Mouse (Mus musculus) heart, embryonic 14.5 days (tissue): ENCODE measurements at regions not wholly inside any gene's neighbourhood (a gene's known extent, or its start where the extent isn't known, plus 50 kb on each side); places are given as distances from the start of the nearest gene placed in this dataset.

Experiments used
- ATAC-seq: fragments of 200-750 bp; cut with Nextera tagmentation; 2 replicates; pipeline ENCODE4 v1.8.0; 2017; ENCODE audit warnings: low read depth, moderate TSS enrichment; ENCODE audit not compliant: insufficient number of reproducible peaks, insufficient read depth, low FRiP score
- H3K27ac ChIP-seq, 2 experiments: fragments of 200-500 bp in 1 of 2; fragments of 300-500 bp in 1 of 2; sonication (generic) in 1 of 2; replicated peaks in 1 of 2; 2 replicates each; pipeline ENCODE4 v1.5.1; 2012 to 2014; ENCODE audit warnings: low read depth in 2 of 2, low read length in 2 of 2, control low read depth in 1 of 2, mild to moderate bottlenecking in 1 of 2, mixed read lengths in 1 of 2; ENCODE audit not compliant: control insufficient read depth in 1 of 2, insufficient read depth in 1 of 2
- H3K27me3 ChIP-seq: fragments of 300-500 bp; sonication (generic); 2 replicates; pipeline ENCODE4 v1.6.1; 2014; ENCODE audit warnings: mild to moderate bottlenecking, low read length, control low read depth; ENCODE audit not compliant: control insufficient read depth, insufficient read depth
- H3K36me3 ChIP-seq: fragments of 300-500 bp; sonication (generic); 2 replicates; pipeline ENCODE4 v1.6.1; 2014; ENCODE audit warnings: mild to moderate bottlenecking, control low read depth, low read length, mixed read lengths; ENCODE audit not compliant: control insufficient read depth, insufficient read depth
- H3K4me1 ChIP-seq, 2 experiments: fragments of 200-500 bp in 1 of 2; fragments of 300-500 bp in 1 of 2; sonication (generic) in 1 of 2; 2 replicates each; pipeline ENCODE4 v1.6.1; 2012 to 2014; ENCODE audit warnings: low read length in 2 of 2, control low read depth in 1 of 2, mixed read lengths in 1 of 2; ENCODE audit not compliant: control insufficient read depth in 2 of 2, insufficient read depth in 2 of 2
- H3K4me2 ChIP-seq: fragments of 300-500 bp; sonication (generic); 2 replicates; pipeline ENCODE4 v1.6.1; 2014; ENCODE audit warnings: mild to moderate bottlenecking, low read length
- H3K4me3 ChIP-seq, 2 experiments: fragments of 200-500 bp in 1 of 2; fragments of 300-500 bp in 1 of 2; sonication (generic) in 1 of 2; 2 replicates each; pipeline ENCODE4 v1.5.1; 2012 to 2014; ENCODE audit warnings: low read length in 2 of 2, mild to moderate bottlenecking in 2 of 2, control low read depth in 1 of 2, low read depth in 1 of 2, moderate library complexity in 1 of 2; ENCODE audit not compliant: control insufficient read depth in 1 of 2, insufficient read depth in 1 of 2
- H3K9ac ChIP-seq: fragments of 300-500 bp; sonication (generic); 2 replicates; pipeline ENCODE4 v1.6.1; 2014; ENCODE audit warnings: mild to moderate bottlenecking, low read length
- H3K9me3 ChIP-seq: fragments of 300-500 bp; sonication (generic); 2 replicates; pipeline ENCODE4 v1.6.1; 2016; ENCODE audit warnings: low read length, control low read depth; ENCODE audit not compliant: control insufficient read depth
- WGBS: fragments of 180-500 bp; shearing (Covaris S2); extraction: QIAGEN DNeasy Blood & Tissue Kit; methylation state at CpG from one replicate; pipeline ENCODE4 v1.1.7; 2014; 5-methylcytosine and 5-hydroxymethylcytosine counted together

- Histone ChIP-seq H3K27me3 (no peaks in the 10 kb centered on the region), H3K4me1 (no peaks in the 10 kb centered on the region), H3K4me2 (peak overlapping the region; percentile 32; the same call in 1 of the 2 replicates), H3K36me3 (no peaks in the 10 kb centered on the region), H3K4me3 (no peak overlapping the region), H3K9me3 (no peaks in the 10 kb centered on the region), H3K27ac (no peak overlapping the region), H3K9ac (no peak overlapping the region)
- no peak for ATAC-seq
- 13% methylated on average over 9 of the region's 9 CpGs for WGBS
These were observed 84.7 kb upstream of the Rfx3 start for GRCm38 (mm10) chr19:28095620-28096019.

GRCm38 (mm10) chr19:28092252-28092651, 81.3 kb upstream of the Rfx3 start:
- H3K27ac ChIP-seq = no peak overlapping the region
- no peaks in the 10 kb centered on the region for H3K9me3 ChIP-seq
- H3K9ac ChIP-seq = no peak overlapping the region
- H3K36me3 ChIP-seq = no peaks in the 10 kb centered on the region
- H3K4me2 ChIP-seq = no peak overlapping the region
- no peaks in the 10 kb centered on the region for H3K27me3 ChIP-seq
- WGBS = 81% methylated on average over 6 of the region's 6 CpGs
- peaks cover 0 to 2% of the 10 kb centered on the region in 2 experiments; a peak in 1 of 4 replicates for H3K4me1 ChIP-seq
- no peak overlapping the region for H3K4me3 ChIP-seq
- ATAC-seq = no peak

- no peak for ATAC-seq
- Histone ChIP-seq H3K4me1 (peaks cover 0 to 2% of the 10 kb centered on the region in 2 experiments; a peak in 1 of 4 replicates), H3K4me3 (no peak overlapping the region), H3K9ac (no peak overlapping the region), H3K27me3 (no peaks in the 10 kb centered on the region), H3K4me2 (no peak overlapping the region), H3K36me3 (no peaks in the 10 kb centered on the region), H3K9me3 (no peaks in the 10 kb centered on the region), H3K27ac (no peak overlapping the region)
- WGBS = 78% methylated on average over 12 of the region's 12 CpGs
These were observed 76.9 kb upstream of the Rfx3 start for GRCm38 (mm10) chr19:28087607-28088546.

GRCm38 (mm10) chr19:28070386-28070785, 59.4 kb upstream of the Rfx3 start:
- H3K4me3 ChIP-seq = no peak overlapping the region
- H3K9me3 ChIP-seq = no peaks in the 10 kb centered on the region
- 84% methylated on average over 3 of the region's 3 CpGs for WGBS
- no peaks in the 10 kb centered on the region for H3K27me3 ChIP-seq
- H3K9ac ChIP-seq = no peak overlapping the region
- no peak overlapping the region for H3K4me2 ChIP-seq
- no peak overlapping the region for H3K27ac ChIP-seq
- H3K36me3 ChIP-seq = no peaks in the 10 kb centered on the region
- H3K4me1 ChIP-seq = peaks cover 3 to 4% of the 10 kb centered on the region in 2 experiments; a peak in 2 of 4 replicates
- no peak for ATAC-seq
